Mouse (Mus musculus) mouse trophoblast stem cell (cell line): ENCODE data around the gene Plbd2.

Experiments used
- in situ Hi-C, 2 experiments: fragments of 300-500 bp; cut with MseI, MboI; formaldehyde crosslinking; loops; 2 replicates in 1 of 2; 3 replicates in 1 of 2; pipeline ENCODE4 v1.15.1; 2025

Plbd2 gene

DNA sequence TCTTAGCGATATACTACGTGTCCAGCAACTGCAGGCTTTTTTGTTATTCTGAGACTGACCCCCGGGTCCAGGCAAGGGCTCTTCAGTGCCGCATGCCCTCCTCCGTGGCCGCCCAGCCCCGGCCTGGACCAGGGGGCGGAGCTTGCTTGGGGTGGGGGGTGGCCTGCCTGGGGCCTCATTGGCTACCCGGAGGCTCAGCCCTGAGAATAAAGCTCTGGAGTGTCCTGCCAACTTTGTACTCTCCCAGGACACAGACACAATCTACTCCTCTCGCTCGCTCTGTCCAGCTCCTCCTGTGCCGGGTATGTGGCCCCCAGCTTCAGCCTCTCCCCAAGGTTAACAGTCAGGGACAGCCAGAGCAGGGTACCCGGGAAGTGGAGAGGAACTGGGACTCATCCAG, 27.1 kb downstream of the Plbd2 start, which contains the start of gene Sds:
Gene Sds, plus strand, starts transcription at position 231 of the 400 bp plus-strand sequence.
- in situ Hi-C loops, result no loop called here

DNA sequence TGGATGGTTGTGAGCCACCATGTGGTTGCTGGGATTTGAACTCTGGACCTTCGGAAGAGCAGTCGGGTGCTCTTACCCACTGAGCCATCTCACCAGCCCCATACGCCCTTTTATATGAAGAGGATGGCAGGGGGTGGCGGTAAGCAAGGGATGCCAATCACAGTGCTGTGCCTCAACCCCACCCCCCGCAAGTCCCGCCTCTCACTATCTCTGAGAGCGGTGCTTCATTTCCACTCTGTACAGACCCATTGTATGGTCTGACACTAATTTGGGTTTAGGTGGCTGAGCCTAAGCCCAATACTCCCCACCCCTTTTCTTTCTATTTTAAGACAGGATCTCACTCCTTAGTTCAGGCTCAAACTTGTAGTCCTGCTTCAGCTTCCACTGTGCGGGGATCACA, 27.6 kb downstream of the Plbd2 start:
- in situ Hi-C loops, result no loop called here

GRCm38 (mm10) chr5:120473361-120473760, 30.1 kb downstream of the Plbd2 start:
- in situ Hi-C loops, result no loop called here

- in situ Hi-C loops, result no loop called here
These were observed 30.7 kb downstream of the Plbd2 start, which contains the start of gene Sdsl for GRCm38 (mm10) chr5:120472770-120473169. TSS of gene Sdsl (minus strand) at chr5:120472810.

DNA sequence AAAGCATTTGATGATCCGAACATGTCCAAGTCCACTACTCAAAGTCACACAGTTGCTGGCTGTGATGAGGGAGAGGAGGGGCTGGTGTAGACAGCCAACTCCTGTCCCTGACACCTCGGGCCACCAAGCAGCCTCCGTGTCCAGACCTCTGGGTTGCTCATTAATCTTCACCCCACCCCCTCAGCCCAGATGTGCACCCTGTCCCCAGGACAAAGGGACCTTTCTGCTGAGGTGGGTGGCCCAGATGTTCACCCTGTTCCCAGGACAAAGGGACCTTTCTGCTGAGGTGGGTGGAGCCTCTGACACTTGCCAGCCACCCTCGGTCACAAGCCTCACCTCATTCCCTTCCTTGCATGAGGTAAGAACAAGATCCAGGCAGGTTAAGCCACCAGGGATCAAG, 31.9 kb downstream of the Plbd2 start:
- in situ Hi-C loops, result no loop called here

DNA sequence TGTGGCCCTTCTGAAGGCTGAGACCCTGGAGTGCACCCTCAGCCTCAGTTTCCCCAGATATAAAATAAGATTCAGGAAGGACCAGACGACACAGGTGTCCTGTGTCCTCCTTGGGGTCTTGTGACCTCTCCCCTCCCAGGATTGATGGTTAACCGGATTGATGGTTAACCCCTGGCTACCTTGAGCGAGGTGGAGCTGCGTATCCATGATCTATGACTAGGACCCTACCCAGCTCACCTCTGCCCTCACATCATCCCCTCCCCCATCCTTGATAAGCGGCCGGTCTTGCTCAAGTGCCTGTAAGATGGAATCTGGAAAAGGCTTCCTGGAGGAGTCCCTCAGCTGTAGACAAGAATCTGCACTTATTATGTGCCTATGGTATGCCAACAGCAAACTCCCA, 34.6 kb downstream of the Plbd2 start:
- in situ Hi-C loops, result no loop called here

DNA sequence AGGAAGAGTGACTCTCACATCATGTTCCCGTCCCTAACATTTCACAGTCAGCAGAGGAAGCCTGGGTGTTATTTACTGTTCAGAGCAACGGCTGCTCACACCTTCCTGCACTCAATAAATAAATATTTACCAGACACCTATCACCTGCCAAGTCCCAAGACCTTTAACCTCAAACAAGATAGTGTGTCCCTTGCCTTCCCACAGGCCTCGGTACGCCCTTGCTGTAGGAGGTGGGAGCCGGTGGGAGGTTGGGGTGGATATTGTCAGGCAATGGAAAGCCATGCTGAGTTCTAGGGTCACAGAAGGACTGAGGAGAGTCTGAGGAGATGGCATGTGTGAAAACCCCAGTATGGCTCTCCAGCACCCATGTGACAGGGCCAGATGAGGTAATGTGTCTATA, 35.1 kb downstream of the Plbd2 start:
- in situ Hi-C loops, result no loop called here

- in situ Hi-C loops, result no loop called here
These were observed 36.4 kb downstream of the Plbd2 start for GRCm38 (mm10) chr5:120467026-120467425.

DNA sequence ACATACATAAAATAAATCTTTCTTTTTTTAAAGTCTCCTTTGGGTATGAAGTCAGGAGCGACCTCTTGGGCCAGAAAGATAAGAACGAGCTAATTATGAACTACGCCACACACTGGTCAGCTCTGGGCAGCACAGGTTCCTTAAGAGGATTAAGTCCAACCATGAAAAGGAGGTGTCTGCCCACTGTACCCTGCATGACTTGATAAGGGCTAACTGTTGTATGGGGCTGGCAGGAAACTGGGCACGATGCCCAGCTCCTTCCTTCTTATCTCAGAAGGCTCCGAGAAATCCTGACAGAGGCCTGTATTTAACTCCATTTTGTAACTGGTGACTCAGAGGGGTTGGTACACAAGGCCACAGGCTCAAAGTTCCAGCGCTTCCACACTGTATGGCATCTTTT, 37.6 kb downstream of the Plbd2 start:
- in situ Hi-C loops, result no loop called here

GRCm38 (mm10) chr5:120465062-120465461, 38.4 kb downstream of the Plbd2 start:
- in situ Hi-C loops, result no loop called here

GRCm38 (mm10) chr5:120464321-120464720, 39.1 kb downstream of the Plbd2 start:
- in situ Hi-C loops, result no loop called here

DNA sequence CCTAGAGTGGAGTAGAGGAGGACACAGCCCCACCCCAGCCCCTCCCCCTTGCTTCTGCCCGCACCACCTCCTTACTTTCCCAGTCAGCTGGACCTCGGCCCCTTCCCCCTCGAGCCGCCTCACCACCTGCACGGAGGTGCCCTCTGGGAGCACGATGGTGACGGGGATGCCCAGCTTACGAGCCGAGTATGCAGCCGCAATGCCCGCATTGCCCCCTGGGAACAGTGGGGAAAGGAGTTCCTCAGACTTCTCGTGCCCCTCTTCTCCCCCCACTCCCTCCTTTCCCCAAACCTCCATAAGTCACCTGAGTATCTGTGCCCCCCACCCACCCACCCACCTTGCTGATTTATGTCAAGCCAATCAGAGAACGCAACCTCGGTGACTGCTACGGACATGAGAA, 41.5 kb downstream of the Plbd2 start:
- in situ Hi-C loops, result no loop called here

DNA sequence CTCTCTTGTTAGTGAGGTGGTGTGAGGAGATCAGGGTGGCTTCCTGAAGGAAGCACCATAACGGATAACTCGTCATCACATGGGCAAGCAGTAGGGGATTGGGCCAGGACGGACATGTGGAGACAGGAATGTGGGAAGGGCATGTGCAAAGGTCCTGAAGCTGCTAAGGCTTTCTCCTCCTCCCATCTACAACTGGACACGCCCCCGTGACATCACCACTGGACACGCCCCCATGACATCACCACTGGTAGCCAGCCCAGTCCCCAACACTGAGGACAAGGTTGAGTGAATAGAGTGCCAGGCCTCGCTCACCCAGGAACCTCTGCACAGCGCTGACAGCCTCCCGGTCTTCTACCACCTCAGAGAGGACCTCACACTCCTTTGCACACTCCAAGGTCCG, 44.3 kb downstream of the Plbd2 start:
- in situ Hi-C loops, result no loop called here

GRCm38 (mm10) chr5:120457628-120458027, 45.8 kb downstream of the Plbd2 start:
- in situ Hi-C loops, result no loop called here

- in situ Hi-C loops, result no loop called here
These were observed 46.4 kb downstream of the Plbd2 start for GRCm38 (mm10) chr5:120456841-120457554.

GRCm38 (mm10) chr5:120456253-120456652, 47.2 kb downstream of the Plbd2 start:
- in situ Hi-C loops, result no loop called here

DNA sequence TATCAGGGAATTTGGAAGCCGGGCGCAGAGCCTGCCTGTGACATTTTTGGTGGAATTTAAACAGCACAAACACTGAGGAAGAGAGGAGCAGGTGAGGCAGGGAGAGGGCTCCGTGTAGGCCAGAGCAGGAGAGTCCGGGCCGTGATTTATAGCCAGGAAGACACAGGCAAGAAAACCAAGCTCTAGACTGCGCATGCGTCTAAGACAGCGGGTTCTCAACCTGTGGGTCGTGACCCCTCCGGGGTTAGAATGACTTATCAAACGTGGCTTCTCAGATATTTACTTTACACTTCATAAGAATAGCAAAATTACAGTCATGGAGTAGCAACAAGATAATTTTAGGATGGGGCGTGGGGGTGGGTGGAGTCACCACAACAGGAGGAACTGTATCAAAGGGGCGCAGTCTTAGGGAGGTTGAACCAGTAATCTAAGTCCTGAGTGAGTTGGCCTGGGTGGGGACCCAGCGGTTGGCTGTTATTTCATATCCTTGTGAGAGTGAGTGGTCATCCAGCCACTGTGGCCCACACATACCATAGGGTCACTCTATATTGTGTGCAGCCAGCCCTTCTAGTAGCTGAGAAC, 48.6 kb downstream of the Plbd2 start:
- in situ Hi-C loops, result no loop called here

- in situ Hi-C loops, result no loop called here
These were observed 56.1 kb downstream of the Plbd2 start for GRCm38 (mm10) chr5:120447305-120447704.

DNA sequence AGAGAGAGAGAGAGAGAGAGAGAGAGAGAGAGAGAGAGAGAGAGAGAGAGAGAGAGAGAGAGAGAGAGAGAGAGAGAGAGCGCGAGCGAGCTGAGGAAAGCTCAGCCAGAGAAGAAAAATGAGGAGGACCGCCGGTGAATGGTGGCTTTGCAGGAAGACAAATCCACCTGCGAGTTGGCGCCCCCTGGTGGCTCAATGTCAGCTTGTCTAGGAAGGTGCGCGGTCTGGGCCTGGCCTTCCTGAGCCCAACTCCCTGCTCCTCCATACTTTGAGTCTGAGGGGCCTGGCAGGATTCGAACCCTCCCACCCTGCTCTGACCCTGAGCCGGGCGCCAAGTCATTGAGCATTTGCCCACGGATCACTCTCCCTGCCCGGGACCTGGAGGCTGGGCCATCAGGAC, 62.7 kb downstream of the Plbd2 start:
- in situ Hi-C loops, result no loop called here

GRCm38 (mm10) chr5:120439887-120440670, 63.3 kb downstream of the Plbd2 start:
- in situ Hi-C loops, result no loop called here

- in situ Hi-C loops, result no loop called here
These were observed 64.3 kb downstream of the Plbd2 start for GRCm38 (mm10) chr5:120438991-120439710.

GRCm38 (mm10) chr5:120438469-120438868, 65.0 kb downstream of the Plbd2 start:
- in situ Hi-C loops, result no loop called here
